Mouse (Mus musculus) left cerebral cortex, adult 2 months (tissue): ENCODE measurements at regions not wholly inside any gene's neighbourhood (a gene's known extent, or its start where the extent isn't known, plus 50 kb on each side); places are given as distances from the start of the nearest gene placed in this dataset.

Source experiments
- DNase-seq, 2 experiments: peaks; one replicate each; pipeline ENCODE4 v3.0.0; 2021 to 2022; ENCODE audit warnings: low spot score in 2 of 2, mixed read lengths in 1 of 2; ENCODE audit errors: extremely low spot score in 1 of 2
- H3K27ac ChIP-seq: fragments of 200-600 bp; 2 replicates; pipeline ENCODE4 v1.8.1; 2022
- H3K4me3 ChIP-seq: fragments of 200-600 bp; 2 replicates; pipeline ENCODE4 v1.8.1; 2022
- CTCF ChIP-seq: fragments of 200-600 bp; IDR thresholded peaks from 2 replicates; pipeline ENCODE4 v1.8.1; 2022; ENCODE audit warnings: antibody characterized with exemption, mild to moderate bottlenecking, moderate library complexity
- intact Hi-C: fragments of 180-260 bp; cut with DNase I; formaldehyde crosslinking; loops from one replicate; pipeline ENCODE4 v1.15.1; 2025

- Histone ChIP-seq H3K4me3 (no peak overlapping the region), H3K27ac (peak overlapping the region; percentile 47; the same call in 1 of the 2 replicates)
- no peak for DNase-seq
- TF ChIP-seq CTCF = no peak
- intact Hi-C loops = no loop called here
Observed at GRCm38 (mm10) chr11:40561983-40562382, 133.0 kb downstream of the Mat2b start.

- Histone ChIP-seq H3K27ac (peak overlapping the region; percentile 47; the same call in 1 of the 2 replicates), H3K4me3 (no peak overlapping the region)
- TF ChIP-seq CTCF = no peak
- no peak for DNase-seq
- intact Hi-C loops = no loop called here
Observed at GRCm38 (mm10) chr11:40561400-40561799, 133.6 kb downstream of the Mat2b start.

- peak overlapping the region; percentile 24; the same call in 1 of the 2 replicates for H3K27ac ChIP-seq
Observed at GRCm38 (mm10) chr11:40558486-40558885, 136.5 kb downstream of the Mat2b start.

GRCm38 (mm10) chr11:40554867-40555794, 139.9 kb downstream of the Mat2b start:
- TF ChIP-seq CTCF = no peak; the same call in 1 of the 2 replicates
- Histone ChIP-seq H3K4me3 (no peak overlapping the region), H3K27ac (peak overlapping the region; percentile 89)
- intact Hi-C loops = loop anchor here (5.0 kb wide), 2 partner anchors 122 to 137 kb away; no protein-coding TSS in a partner anchor
- DNase-seq = peak; percentile 13 to 27

More at GRCm38 (mm10) chr11:40558486-40558885, 136.5 kb downstream of the Mat2b start:
- no peak for TF ChIP-seq CTCF
- no peak for DNase-seq
- intact Hi-C loops = loop anchor here (5.0 kb wide), 1 partner anchor 119 kb away; no protein-coding TSS in a partner anchor
- H3K4me3 ChIP-seq = no peak overlapping the region

GRCm38 (mm10) chr11:40552054-40552453, 142.9 kb downstream of the Mat2b start:
- peak; percentile 53 to 55 for DNase-seq
- peak overlapping the region; percentile 83 for H3K27ac ChIP-seq

GRCm38 (mm10) chr11:40546596-40546995, 148.4 kb downstream of the Mat2b start:
- peak overlapping the region; percentile 79 for H3K27ac ChIP-seq
- TF ChIP-seq CTCF = no peak
- no peak overlapping the region for H3K4me3 ChIP-seq
- no peak for DNase-seq
- intact Hi-C loops = no loop called here

More at GRCm38 (mm10) chr11:40552054-40552453, 142.9 kb downstream of the Mat2b start:
- no peak overlapping the region for H3K4me3 ChIP-seq
- intact Hi-C loops = loop anchor here (1.0 to 5.0 kb wide), 2 partner anchors 21 to 140 kb away; no protein-coding TSS in a partner anchor
- TF ChIP-seq CTCF = no peak

- Histone ChIP-seq H3K4me3 (no peak overlapping the region), H3K27ac (0 out of 2 replicates have a peak overlapping the region, but pooled peaks have one; percentile 15)
- DNase-seq = no peak
- intact Hi-C loops = no loop called here
- TF ChIP-seq CTCF = no peak
Observed at GRCm38 (mm10) chr11:40545537-40545936, 149.5 kb downstream of the Mat2b start.

GRCm38 (mm10) chr11:40540229-40540628, 154.8 kb downstream of the Mat2b start:
- intact Hi-C loops = loop anchor here (5.0 kb wide), 1 partner anchor 42 kb away; no protein-coding TSS in a partner anchor
- no peak for DNase-seq
- Histone ChIP-seq H3K4me3 (no peak overlapping the region), H3K27ac (no peak overlapping the region)
- TF ChIP-seq CTCF = no peak

GRCm38 (mm10) chr11:40539776-40540175, 155.2 kb downstream of the Mat2b start:
- TF ChIP-seq CTCF = no peak
- H3K4me3 ChIP-seq = no peak overlapping the region
- DNase-seq = no peak
- intact Hi-C loops = loop anchor here (5.0 kb wide), 1 partner anchor 43 kb away; no protein-coding TSS in a partner anchor
- H3K27ac ChIP-seq = no peak overlapping the region

GRCm38 (mm10) chr11:40536236-40536765, 158.7 kb downstream of the Mat2b start:
- DNase-seq = no peak
- Histone ChIP-seq H3K27ac (no peak overlapping the region), H3K4me3 (no peak overlapping the region)
- intact Hi-C loops = no loop called here
- peak; percentile 17; the same call in 1 of the 2 replicates for TF ChIP-seq CTCF

GRCm38 (mm10) chr11:40510325-40511239, 184.4 kb downstream of the Mat2b start:
- Histone ChIP-seq H3K4me3 (no peak overlapping the region), H3K27ac (no peak overlapping the region)
- intact Hi-C loops = no loop called here
- TF ChIP-seq CTCF = no peak
- no peak for DNase-seq
